8 mouse cellular contexts compared by ENCODE assay signal in the genomic region with DNA sequence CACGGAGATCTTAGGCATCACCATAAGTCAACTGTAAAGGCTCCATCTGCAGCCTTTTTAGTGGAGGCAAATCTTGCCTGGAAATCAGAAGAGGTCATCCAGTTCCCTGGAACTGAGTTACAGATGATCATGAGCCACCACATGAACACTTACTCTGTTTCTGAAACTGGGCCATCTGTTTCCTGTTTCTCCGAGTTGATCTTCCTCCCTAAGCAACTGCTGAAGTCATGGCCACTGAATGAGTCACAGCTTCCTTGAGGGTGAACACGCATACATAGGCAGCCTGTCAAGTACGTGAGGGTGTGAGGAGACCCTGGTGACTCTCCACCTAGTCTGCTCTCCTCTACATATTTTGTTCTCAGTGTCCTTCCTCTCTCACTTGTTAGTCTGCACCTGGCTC. TPM values are rescaled to one million over a fixed set of nuclear protein-coding genes. Genes with fewer than 3 reads are reported as not detected.
DNase-seq lines count a peak whose midpoint lies in the region; ATAC-seq lines count a peak whose summit lies in the region.

No protein-coding gene starts in this region.

- H3K4me1 ChIP-seq in limb, embryonic 13.5 days, result 0 out of 2 replicates have a peak, but pooled peaks cover 3% of the 10 kb centered on the region
- H3K4me1 ChIP-seq in forebrain, embryonic 14.5 days (ENCODE audit: control insufficient read depth, insufficient read depth, low read length), result no peaks in the 10 kb centered on the region
- H3K4me1 ChIP-seq in midbrain, embryonic 14.5 days (ENCODE audit: control insufficient read depth, insufficient read depth, low read length), result no peaks in the 10 kb centered on the region

- no peaks in the 10 kb centered on the region for H3K36me3 ChIP-seq in limb, embryonic 13.5 days
- no peaks in the 10 kb centered on the region for H3K36me3 ChIP-seq in forebrain, embryonic 14.5 days (ENCODE audit: control insufficient read depth, insufficient read depth, low read length)
- H3K36me3 ChIP-seq in midbrain, embryonic 14.5 days (ENCODE audit: control insufficient read depth, insufficient read depth, low read length), result no peaks in the 10 kb centered on the region

- peak; percentile 19 for DNase-seq in 3134 (ENCODE audit: extremely low read depth, insufficient read length, low spot score)
- peak; percentile 13 to 16 for DNase-seq in CD8-positive naive resting alpha-beta T cell, adult 2 months (ENCODE audit: low read depth in 2 of 2, low spot score in 2 of 2)
- DNase-seq in frontal cortex, postnatal 10 days (ENCODE audit: low spot score in 2 of 2), result peak; percentile 11 to 25
- DNase-seq in induced T-regulatory cell, adult 2 months (ENCODE audit: low read depth), result peak; percentile 79
- DNase-seq in naive thymus-derived CD4-positive, alpha-beta T cell, adult 2 months (ENCODE audit: low read depth), result peak; percentile 70
- no peak for DNase-seq in forebrain, embryonic 14.5 days (ENCODE audit: low spot score)
- DNase-seq in midbrain, embryonic 14.5 days, result no peak

- H3K4me3 ChIP-seq in limb, embryonic 13.5 days, result no peak overlapping the region
- no peak overlapping the region for H3K4me3 ChIP-seq in forebrain, embryonic 14.5 days (ENCODE audit: low read depth, low read length)
- no peak overlapping the region for H3K4me3 ChIP-seq in midbrain, embryonic 14.5 days (replicated peaks; ENCODE audit: low read depth, low read length)

- WGBS in limb, embryonic 13.5 days, result 44% methylated on average over 4 of the region's 4 CpGs
- WGBS in forebrain, embryonic 14.5 days, result 94% methylated on average over 4 of the region's 4 CpGs
- 92% methylated on average over 4 of the region's 4 CpGs for WGBS in midbrain, embryonic 14.5 days

- no peak overlapping the region for H3K9ac ChIP-seq in limb, embryonic 13.5 days
- no peak overlapping the region for H3K9ac ChIP-seq in forebrain, embryonic 14.5 days (ENCODE audit: low read length)
- H3K9ac ChIP-seq in midbrain, embryonic 14.5 days (replicated peaks; ENCODE audit: low read length), result no peak overlapping the region

- H3K27ac ChIP-seq in limb, embryonic 13.5 days, result no peak overlapping the region
- H3K27ac ChIP-seq in forebrain, embryonic 14.5 days (ENCODE audit: low read depth, low read length), result no peak overlapping the region
- H3K27ac ChIP-seq in midbrain, embryonic 14.5 days (replicated peaks; ENCODE audit: low read depth, low read length), result no peak overlapping the region

- peak; percentile 72 for ATAC-seq in limb, embryonic 13.5 days (ENCODE audit: low FRiP score, low read depth)
- ATAC-seq in forebrain, embryonic 14.5 days, result no peak
- ATAC-seq in midbrain, embryonic 14.5 days (ENCODE audit: low FRiP score, low TSS enrichment), result no peak

- H3K27me3 ChIP-seq in limb, embryonic 13.5 days, result no peaks in the 10 kb centered on the region
- no peaks in the 10 kb centered on the region for H3K27me3 ChIP-seq in forebrain, embryonic 14.5 days (replicated peaks; ENCODE audit: control insufficient read depth, insufficient read depth, low read length)
- no peaks in the 10 kb centered on the region for H3K27me3 ChIP-seq in midbrain, embryonic 14.5 days (ENCODE audit: control insufficient read depth, insufficient read depth, low read length)

- no peaks in the 10 kb centered on the region for H3K9me3 ChIP-seq in limb, embryonic 13.5 days
- no peaks in the 10 kb centered on the region for H3K9me3 ChIP-seq in forebrain, embryonic 14.5 days (replicated peaks; ENCODE audit: control insufficient read depth, low read length)
- no peaks in the 10 kb centered on the region for H3K9me3 ChIP-seq in midbrain, embryonic 14.5 days (ENCODE audit: control insufficient read depth, low read length)

- H3K4me2 ChIP-seq in limb, embryonic 13.5 days (replicated peaks), result no peak overlapping the region
- no peak overlapping the region for H3K4me2 ChIP-seq in forebrain, embryonic 14.5 days (ENCODE audit: low read length)
- no peak overlapping the region for H3K4me2 ChIP-seq in midbrain, embryonic 14.5 days (ENCODE audit: low read length)

RNA-seq across cellular contexts. Expression of gene Man1a, which starts 41.4 kb away (rescaled TPM):
- 6.0 and 6.2 TPM in 2 replicates for polyA plus RNA-seq in limb, embryonic 13.5 days (2015; fragmentation: Nextera tagmentation; extraction: Ambion mirVana)
- 2.0 and 2.5 TPM in 2 replicates for polyA plus RNA-seq in forebrain, embryonic 14.5 days (2014; fragmentation: Nextera tagmentation; extraction: Ambion mirVana)
- polyA plus RNA-seq in midbrain, embryonic 14.5 days (2014; fragmentation: Nextera tagmentation; extraction: Ambion mirVana), result 5.8 and 6.4 TPM in 2 replicates

Comparison
In these comparisons a context has a peak if more than half of its experiments do, and no peak if none do; other contexts are left out.
1. DNase-seq: peak in 3134 (single experiment), CD8-positive naive resting alpha-beta T cell, adult 2 months (2 of 2), frontal cortex, postnatal 10 days (2 of 2), induced T-regulatory cell, adult 2 months (single experiment) and naive thymus-derived CD4-positive, alpha-beta T cell, adult 2 months (single experiment); none in forebrain, embryonic 14.5 days (single experiment) and midbrain, embryonic 14.5 days (single experiment).